Mouse (Mus musculus) intestine, postnatal 0 days (tissue): ENCODE results near the gene D2hgdh. TPM values are rescaled to one million over a fixed set of nuclear protein-coding genes. Genes with fewer than 3 reads are reported as not detected.
A peak's percentile ranks its signal among the peaks of the same experiment; 100 is the strongest.

ENCODE experiments used
- ATAC-seq: fragments of 200-750 bp; cut with Nextera tagmentation; 2 replicates; pipeline ENCODE4 v1.8.0; 2017; ENCODE audit warnings: mild to moderate bottlenecking, moderate TSS enrichment, moderate library complexity
- H3K27ac ChIP-seq: fragments of 300-500 bp; sonication (generic); 2 replicates; pipeline ENCODE4 v1.5.1; 2014; ENCODE audit warnings: mild to moderate bottlenecking, low read depth, low read length, moderate library complexity
- H3K27me3 ChIP-seq: fragments of 300-500 bp; sonication (generic); replicated peaks from 2 replicates; pipeline ENCODE4 v1.6.1; 2014; ENCODE audit warnings: low read length, mixed read lengths; ENCODE audit not compliant: control insufficient read depth, insufficient read depth
- H3K36me3 ChIP-seq: fragments of 300-500 bp; sonication (generic); 2 replicates; pipeline ENCODE4 v1.6.1; 2014; ENCODE audit warnings: mild to moderate bottlenecking, moderate library complexity; ENCODE audit not compliant: control insufficient read depth, insufficient read depth
- H3K4me1 ChIP-seq: fragments of 300-500 bp; sonication (generic); replicated peaks from 2 replicates; pipeline ENCODE4 v1.6.1; 2014; ENCODE audit warnings: antibody characterized with exemption, low read length, mixed read lengths; ENCODE audit not compliant: control insufficient read depth, insufficient read depth
- H3K4me2 ChIP-seq: fragments of 300-500 bp; sonication (generic); replicated peaks from 2 replicates; pipeline ENCODE4 v1.6.1; 2014; ENCODE audit warnings: low read depth, mild to moderate bottlenecking, moderate library complexity
- H3K4me3 ChIP-seq: fragments of 300-500 bp; sonication (generic); 2 replicates; pipeline ENCODE4 v1.5.1; 2014; ENCODE audit warnings: low read depth, low read length
- H3K9ac ChIP-seq: fragments of 300-500 bp; sonication (generic); 2 replicates; pipeline ENCODE4 v1.6.1; 2014; ENCODE audit warnings: mild to moderate bottlenecking, low read depth, low read length
- H3K9me3 ChIP-seq: fragments of 300-500 bp; sonication (generic); 2 replicates; pipeline ENCODE4 v1.6.1; 2016; ENCODE audit warnings: mixed run types; ENCODE audit not compliant: control insufficient read depth
- CTCF ChIP-seq: sonication (generic); IDR thresholded peaks from 2 replicates; pipeline ENCODE4 v1.5.1; 2016; ENCODE audit warnings: low read depth, mild to moderate bottlenecking, control low read depth, antibody characterized with exemption, moderate library complexity
- WGBS: fragments of 180-500 bp; shearing (Covaris S2); extraction: QIAGEN DNeasy Blood & Tissue Kit; methylation state at CpG from one replicate; pipeline ENCODE4 v1.1.7; 2014; 5-methylcytosine and 5-hydroxymethylcytosine counted together
- polyA plus RNA-seq: library from polyadenylated mRNA; unstranded; fragments of >200 nt; fragmentation: Nextera tagmentation; extraction: Ambion mirVana; gene quantifications from 2 replicates; pipeline ENCODE4 v1.2.1, GENCODE M21; 2015

Gene D2hgdh
- polyA plus RNA-seq, 1 experiment from 2014 or later: 9.3 TPM

DNA sequence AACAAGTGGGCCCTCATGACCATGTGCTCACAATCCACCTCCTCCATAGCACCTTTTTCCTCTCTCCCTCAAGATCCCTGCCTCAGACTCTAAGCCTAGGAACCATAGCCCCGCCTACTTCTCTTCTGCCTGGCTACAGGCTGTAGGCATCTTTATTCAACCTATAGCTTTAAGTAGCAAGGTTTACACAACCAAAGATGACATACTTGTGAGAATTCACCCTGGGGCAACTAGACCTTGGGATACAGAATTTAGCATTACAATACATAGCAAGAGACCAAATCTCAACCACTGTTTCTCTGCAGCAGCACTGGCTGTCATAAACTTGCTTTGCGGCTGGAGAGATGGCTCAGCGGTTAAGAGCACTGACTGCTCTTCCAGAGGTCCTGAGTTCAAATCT lies 14.7 kb upstream of the D2hgdh start:
- 96% methylated on average over 3 of the region's 3 CpGs for WGBS

DNA sequence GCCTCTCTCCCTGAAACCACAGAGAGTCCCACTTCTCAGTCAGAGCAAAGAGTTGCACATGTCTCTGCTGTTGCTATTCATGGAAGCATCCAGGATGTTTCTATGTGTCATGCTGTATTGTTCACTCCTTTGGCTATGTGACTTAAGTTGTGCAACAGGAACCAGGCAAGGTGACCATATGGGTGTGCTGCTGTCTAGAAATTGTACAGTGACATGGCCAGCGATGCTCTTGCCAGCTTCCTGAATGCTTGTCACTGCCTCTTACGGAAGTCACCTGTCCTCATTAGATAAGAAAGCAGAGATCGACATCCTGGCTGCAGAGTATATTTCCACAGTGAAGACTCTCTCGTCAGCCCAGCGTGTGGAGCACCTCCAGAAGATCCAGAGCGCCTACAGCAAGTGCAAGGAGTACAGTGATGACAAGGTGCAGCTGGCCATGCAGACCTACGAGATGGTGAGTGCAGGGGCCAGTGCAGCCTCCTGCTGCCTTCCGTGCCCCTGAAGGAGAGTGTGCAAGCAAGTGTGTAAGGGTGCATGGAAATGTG lies 13.1 kb upstream of the D2hgdh start:
- no peak for TF ChIP-seq CTCF
- no peak overlapping the region for H3K4me3 ChIP-seq
- WGBS: 85% methylated on average over 8 of the region's 8 CpGs
- no peak overlapping the region for H3K9ac ChIP-seq
- 0 out of 2 replicates have a peak, but pooled peaks have one; percentile 20 for ATAC-seq
- no peak overlapping the region for H3K27ac ChIP-seq
- no peaks in the 10 kb centered on the region for H3K27me3 ChIP-seq
- H3K4me1 ChIP-seq: no peaks in the 10 kb centered on the region
- H3K36me3 ChIP-seq: peaks cover 86% of the 10 kb centered on the region
- H3K4me2 ChIP-seq: no peak overlapping the region
- H3K9me3 ChIP-seq: no peaks in the 10 kb centered on the region

More for the DNA sequence above, 14.7 kb upstream of the D2hgdh start:
- no peak overlapping the region for H3K9ac ChIP-seq
- no peak overlapping the region for H3K27ac ChIP-seq
- no peak overlapping the region for H3K4me2 ChIP-seq
- ATAC-seq: no peak
- peaks cover 77% of the 10 kb centered on the region for H3K36me3 ChIP-seq
- no peak overlapping the region for H3K4me3 ChIP-seq
- H3K9me3 ChIP-seq: no peaks in the 10 kb centered on the region
- no peaks in the 10 kb centered on the region for H3K27me3 ChIP-seq
- no peak for TF ChIP-seq CTCF
- no peaks in the 10 kb centered on the region; the same call in 1 of the 2 replicates for H3K4me1 ChIP-seq

DNA sequence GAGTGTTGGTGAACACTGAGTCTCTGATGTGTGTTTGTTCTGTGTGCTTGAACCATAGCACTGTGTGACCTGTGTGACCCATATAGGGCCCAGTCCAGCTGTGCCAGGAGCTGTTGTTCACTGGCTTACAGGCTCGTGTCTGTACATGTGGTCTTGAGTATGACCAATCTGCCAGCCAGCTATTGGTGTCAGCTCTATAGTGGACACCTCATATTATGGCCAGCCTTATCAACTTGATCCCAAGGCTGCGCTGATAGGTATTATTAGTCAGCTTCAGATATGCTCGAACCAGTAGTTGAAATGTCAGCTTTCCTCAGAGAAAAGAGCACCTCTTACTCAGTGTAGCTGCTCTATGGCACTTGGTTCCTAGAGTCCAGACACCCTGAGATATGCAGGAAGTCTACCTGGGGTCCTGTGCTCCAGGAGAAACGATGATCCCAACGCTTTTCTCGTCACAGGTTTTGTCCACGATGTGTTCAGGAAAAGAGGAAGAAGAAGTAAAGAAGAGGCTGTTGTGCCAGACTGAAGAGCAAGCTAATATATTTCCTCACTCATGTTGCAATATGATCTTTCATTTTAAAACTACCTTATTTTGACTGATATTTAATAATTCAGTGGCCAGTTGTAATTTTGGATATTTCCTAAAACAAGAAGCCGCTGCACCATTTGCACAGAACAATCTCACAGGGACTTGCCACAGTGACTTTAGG lies 6.7 kb upstream of the D2hgdh start:
- peaks cover 82% of the 10 kb centered on the region for H3K36me3 ChIP-seq
- H3K4me3 ChIP-seq: no peak overlapping the region
- TF ChIP-seq CTCF: no peak
- ATAC-seq: peak; percentile 63
- no peaks in the 10 kb centered on the region for H3K27me3 ChIP-seq
- H3K9me3 ChIP-seq: no peaks in the 10 kb centered on the region
- H3K4me1 ChIP-seq: no peaks in the 10 kb centered on the region
- WGBS: 88% methylated on average over 8 of the region's 8 CpGs
- no peak overlapping the region; the same call in 1 of the 2 replicates for H3K27ac ChIP-seq
- H3K9ac ChIP-seq: no peak overlapping the region
- no peak overlapping the region for H3K4me2 ChIP-seq

DNA sequence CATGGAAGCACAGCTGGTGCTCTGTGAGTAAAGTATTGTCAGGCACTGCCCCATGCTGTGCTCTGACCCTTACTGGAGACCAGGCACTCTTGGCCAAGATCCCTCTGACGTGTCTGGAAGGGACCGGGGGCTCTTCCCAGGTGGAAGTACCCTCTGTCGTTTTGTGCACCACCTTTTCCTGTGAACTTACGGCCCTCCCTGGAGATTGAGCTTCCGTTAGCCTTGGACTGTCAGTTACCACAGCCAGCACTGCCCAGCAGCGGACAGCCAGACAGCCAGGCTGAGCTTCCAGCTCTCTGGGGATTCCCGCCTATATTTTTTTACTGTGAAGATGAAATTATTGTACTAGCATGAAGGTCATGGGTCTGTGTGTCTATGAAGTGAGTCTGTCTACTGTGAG lies 6.0 kb upstream of the D2hgdh start:
- TF ChIP-seq CTCF: no peak
- Histone ChIP-seq H3K36me3 (peaks cover 74% of the 10 kb centered on the region), H3K4me2 (no peak overlapping the region), H3K4me3 (no peak overlapping the region), H3K27ac (peak overlapping the region; percentile 28; the same call in 1 of the 2 replicates), H3K9ac (no peak overlapping the region), H3K9me3 (no peaks in the 10 kb centered on the region), H3K27me3 (no peaks in the 10 kb centered on the region), H3K4me1 (no peaks in the 10 kb centered on the region)
- WGBS: 88% methylated on average over 7 of the region's 7 CpGs
- no peak for ATAC-seq

DNA sequence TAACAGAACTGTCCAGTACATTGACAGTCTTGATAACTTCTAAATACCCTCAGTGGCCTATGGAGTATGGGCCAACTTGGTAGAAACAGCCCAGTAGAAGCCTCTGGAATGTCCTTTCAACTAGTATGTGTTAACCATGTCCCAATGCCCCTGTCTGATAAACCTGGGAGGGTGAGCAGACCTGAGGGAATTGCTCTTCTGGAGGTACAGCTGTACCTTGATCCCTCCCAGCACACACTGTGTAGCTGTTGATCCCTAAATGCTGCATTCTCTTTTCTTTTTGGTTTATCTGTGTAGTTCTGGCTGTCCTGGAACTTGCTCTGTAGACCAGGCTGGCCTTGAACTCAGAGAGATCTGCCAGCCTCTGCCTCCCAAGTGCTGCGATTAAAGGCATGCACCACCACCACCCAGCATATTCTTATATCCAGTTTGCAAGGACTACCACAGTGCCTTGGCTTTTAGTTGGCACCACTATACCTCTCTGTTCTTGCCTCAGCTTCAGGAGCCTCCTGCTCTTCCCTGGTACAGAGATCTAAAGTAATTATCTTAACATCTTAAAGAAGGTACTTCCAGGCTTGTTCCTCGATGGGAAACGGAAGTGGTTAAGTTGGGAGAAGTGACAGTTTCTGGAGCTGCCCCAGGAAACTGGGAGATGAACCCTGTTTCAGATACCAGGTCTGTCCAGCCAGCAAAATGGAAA lies 763 bp upstream of the D2hgdh start:
- Histone ChIP-seq H3K9ac (no peak overlapping the region), H3K4me1 (no peaks in the 10 kb centered on the region), H3K27me3 (no peaks in the 10 kb centered on the region), H3K4me3 (no peak overlapping the region), H3K36me3 (peaks cover 25% of the 10 kb centered on the region), H3K9me3 (no peaks in the 10 kb centered on the region), H3K27ac (peak overlapping the region; percentile 96; the same call in 1 of the 2 replicates), H3K4me2 (peak overlapping the region; percentile 82; the same call in 1 of the 2 replicates)
- WGBS: 75% methylated on average over 3 of the region's 3 CpGs
- no peak for TF ChIP-seq CTCF
- no peak for ATAC-seq

DNA sequence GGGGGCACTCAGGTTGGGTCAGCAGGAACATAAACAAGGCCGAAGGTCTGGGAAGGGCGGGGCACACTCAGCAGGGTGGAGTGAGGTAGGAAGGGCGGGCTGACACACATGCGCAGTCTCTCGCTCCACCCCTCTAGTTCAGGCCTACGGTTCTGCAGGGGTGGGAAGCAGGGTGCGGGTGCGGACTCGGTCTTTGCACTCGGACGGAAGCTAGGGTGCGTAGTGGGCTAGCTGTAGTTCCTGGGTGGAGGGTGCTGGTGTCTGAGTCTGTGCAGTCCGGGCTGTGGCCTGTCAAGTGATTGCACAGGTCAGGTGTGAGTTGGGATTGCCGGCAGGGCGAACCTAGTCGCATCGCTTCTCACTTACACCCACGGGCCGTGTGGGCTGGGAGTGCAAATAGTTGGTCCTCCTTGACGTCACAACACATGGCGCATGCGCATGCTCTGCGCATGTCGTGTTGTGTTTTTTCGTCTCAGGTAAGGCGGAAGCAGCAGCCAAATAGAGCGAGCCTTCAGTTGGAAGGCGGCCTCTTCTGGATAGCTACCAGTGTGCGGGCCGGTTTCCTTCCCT lies 481 bp downstream of the D2hgdh start:
- peak; percentile 96 for ATAC-seq
- H3K9ac ChIP-seq: peak overlapping the region; percentile 58
- peak overlapping the region; percentile 96 for H3K27ac ChIP-seq
- no peaks in the 10 kb centered on the region for H3K4me1 ChIP-seq
- H3K4me3 ChIP-seq: peak overlapping the region; percentile 49
- peaks cover 20% of the 10 kb centered on the region; the same call in 1 of the 2 replicates for H3K36me3 ChIP-seq
- no peaks in the 10 kb centered on the region for H3K9me3 ChIP-seq
- H3K4me2 ChIP-seq: peak overlapping the region; percentile 82
- H3K27me3 ChIP-seq: no peaks in the 10 kb centered on the region
- peak; percentile 53 for TF ChIP-seq CTCF
- WGBS: under 1% methylated on average over 30 of the region's 30 CpGs
